Mouse (Mus musculus): ENCODE measurements around the gene Iqcg. TPM values are rescaled to one million over a fixed set of nuclear protein-coding genes. Genes with fewer than 3 reads are reported as not detected.

The Iqcg gene
- polyA plus RNA-seq (2012; ENCODE audit: insufficient read depth, low replicate concordance): 3.3 TPM in 1 of 2 replicates, not detected in the other

DNA sequence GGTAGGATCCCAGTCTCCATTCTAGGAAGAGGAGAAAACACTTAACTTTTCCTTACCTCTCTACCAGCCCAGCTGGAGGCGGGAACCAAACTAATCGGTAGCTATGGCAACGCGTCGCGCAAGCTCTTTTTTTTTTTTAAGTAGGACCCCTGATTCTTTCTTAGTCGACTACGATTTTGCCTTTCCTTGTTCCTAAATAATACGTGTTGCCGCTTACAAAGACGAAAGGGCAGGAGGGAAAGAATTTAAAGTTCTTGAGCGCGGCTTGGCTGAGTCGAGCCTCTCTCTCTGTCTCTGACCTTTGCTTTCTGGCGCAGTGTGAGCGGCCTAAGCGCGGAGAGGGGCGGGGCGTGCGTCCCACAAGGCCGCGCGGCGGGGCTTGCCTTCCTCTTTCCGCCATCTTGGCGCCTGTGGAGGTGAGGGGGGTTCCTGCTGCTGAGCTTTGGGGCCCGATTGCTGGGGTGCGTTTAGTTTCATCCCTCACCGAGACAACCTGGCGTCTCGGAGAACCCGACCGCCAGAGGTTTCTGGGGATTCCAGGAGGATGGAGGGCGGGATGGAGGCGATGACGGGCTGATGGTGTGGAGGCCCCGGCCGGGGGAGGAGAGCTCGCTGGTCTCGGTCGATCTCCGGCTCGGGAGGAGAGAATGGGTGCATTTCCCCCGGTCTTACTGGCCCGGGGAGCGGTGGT lies at the start of gene Iqcg, which contains the start of gene Rpl35a:
TSS of gene Iqcg (minus strand) at position 124 of the 691 bp plus-strand sequence.
TSS of gene Rpl35a (plus strand) at position 359 of the 691 bp plus-strand sequence.
- Histone ChIP-seq H3K36me3 (replicated peaks; ENCODE audit: low read length) (peaks cover 36% of the 10 kb centered on the region), H3K27me3 (replicated peaks) (no peaks in the 10 kb centered on the region), H3K4me3 (replicated peaks) (peak within 1 kb of the TSS; percentile 97), H3K9me3 (no peaks in the 10 kb centered on the region), H3K4me1 (peaks cover 44% of the 10 kb centered on the region)
- TF ChIP-seq FLI1 (IDR thresholded peaks at IDR 0.05; ENCODE audit: low read length) (no peak), GATA1 (IDR thresholded peaks at IDR 0.05; ENCODE audit: borderline replicate concordance, low read length) (no peak)

DNA sequence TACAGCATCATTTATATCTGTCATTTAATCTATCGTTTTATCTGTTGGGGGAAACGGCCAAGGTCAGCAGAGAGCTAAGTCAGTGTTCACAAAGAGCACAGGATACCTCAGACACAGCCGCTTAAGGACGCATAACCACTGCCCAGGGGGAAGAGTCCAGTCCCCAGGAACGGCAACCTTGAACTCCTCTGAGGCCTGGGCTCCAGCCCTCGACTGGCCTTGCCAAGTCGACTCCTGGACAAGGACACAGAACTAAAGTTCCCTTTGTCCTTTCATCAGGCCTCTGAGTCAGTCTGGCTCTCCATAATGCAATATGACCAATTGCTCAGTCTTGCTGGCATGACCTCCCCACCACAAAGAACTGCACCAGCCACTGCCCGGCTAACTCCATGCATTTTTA lies 29.6 kb upstream of the Iqcg start:
- TF ChIP-seq FLI1 (IDR thresholded peaks at IDR 0.05; ENCODE audit: low read length) (no peak), GATA1 (IDR thresholded peaks at IDR 0.05; ENCODE audit: borderline replicate concordance, low read length) (no peak)
- no peak overlapping the region for H3K4me3 ChIP-seq (replicated peaks)
- peaks cover 18% of the 10 kb centered on the region for H3K36me3 ChIP-seq (replicated peaks; ENCODE audit: low read length)
- H3K4me1 ChIP-seq: peaks cover 3% of the 10 kb centered on the region
- no peaks in the 10 kb centered on the region for H3K27me3 ChIP-seq (replicated peaks)
- no peaks in the 10 kb centered on the region for H3K9me3 ChIP-seq

DNA sequence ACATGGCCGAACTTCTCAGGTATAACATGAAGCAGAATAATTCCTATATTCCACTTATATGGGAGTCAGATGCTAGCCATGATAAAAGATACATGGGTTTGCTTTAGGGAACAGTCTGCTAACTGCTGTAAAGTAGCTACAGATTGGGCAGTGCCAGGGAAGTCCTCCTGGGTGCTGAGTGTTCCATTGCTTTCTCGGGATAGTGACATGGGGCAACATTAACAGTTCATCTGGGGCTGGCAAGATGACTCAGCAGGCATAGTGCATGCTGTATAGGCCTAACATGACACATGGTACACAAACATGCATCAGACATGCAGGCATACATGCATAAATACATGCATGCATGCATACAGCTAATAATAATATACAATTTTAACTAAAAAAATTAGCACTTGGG lies 28.0 kb upstream of the Iqcg start:
- no peak for TF ChIP-seq GATA1 (IDR thresholded peaks at IDR 0.05; ENCODE audit: borderline replicate concordance, low read length)
- TF ChIP-seq FLI1 (IDR thresholded peaks at IDR 0.05; ENCODE audit: low read length): no peak
- Histone ChIP-seq H3K4me1 (peaks cover 3% of the 10 kb centered on the region), H3K9me3 (no peaks in the 10 kb centered on the region), H3K27me3 (replicated peaks) (no peaks in the 10 kb centered on the region), H3K4me3 (replicated peaks) (no peak overlapping the region), H3K36me3 (replicated peaks; ENCODE audit: low read length) (peaks cover 9% of the 10 kb centered on the region)

DNA sequence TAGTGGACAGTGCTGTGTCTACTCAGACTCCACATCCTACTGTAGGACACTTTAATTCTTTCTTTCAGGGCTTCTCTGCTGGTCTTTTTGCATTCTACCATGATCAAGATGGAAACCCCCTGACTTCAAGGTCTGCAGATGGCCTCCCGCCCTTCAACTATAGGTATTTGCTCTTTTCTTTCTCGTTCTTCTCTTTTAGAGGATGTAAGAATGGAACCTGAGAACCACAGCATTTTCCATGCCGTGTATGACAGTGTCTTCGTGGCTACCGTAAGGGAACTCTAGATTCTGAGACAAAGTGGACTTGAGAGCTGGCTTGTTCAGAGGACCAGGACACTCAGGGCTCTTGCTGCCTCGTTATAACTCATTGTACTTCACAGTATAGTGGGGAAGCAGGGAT lies 26.9 kb upstream of the Iqcg start:
- TF ChIP-seq FLI1 (IDR thresholded peaks at IDR 0.05; ENCODE audit: low read length) (no peak), GATA1 (IDR thresholded peaks at IDR 0.05; ENCODE audit: borderline replicate concordance, low read length) (no peak)
- no peaks in the 10 kb centered on the region for H3K9me3 ChIP-seq
- H3K4me1 ChIP-seq: peaks cover 7% of the 10 kb centered on the region
- H3K36me3 ChIP-seq (replicated peaks; ENCODE audit: low read length): peaks cover 6% of the 10 kb centered on the region
- no peak overlapping the region for H3K4me3 ChIP-seq (replicated peaks)
- no peaks in the 10 kb centered on the region for H3K27me3 ChIP-seq (replicated peaks)

DNA sequence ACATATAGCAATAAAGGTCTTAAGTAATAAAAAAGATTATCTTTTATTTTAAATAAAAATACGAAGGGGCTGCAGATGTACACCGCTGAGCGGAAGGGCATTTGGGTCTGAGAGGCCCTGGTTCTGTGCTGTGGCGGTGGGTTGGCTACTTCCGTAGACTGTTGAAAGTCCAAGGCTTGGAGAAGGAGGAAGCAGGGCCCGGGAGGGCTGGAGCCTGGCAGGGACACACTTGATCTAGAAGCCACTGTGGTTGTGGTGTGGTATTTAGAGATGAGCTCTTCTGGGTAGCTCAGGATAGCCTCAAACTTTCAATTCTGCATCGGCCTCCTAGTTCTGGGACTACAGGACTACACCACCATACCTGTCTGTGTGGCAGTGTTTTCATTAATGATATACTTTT lies 24.0 kb upstream of the Iqcg start:
- H3K27me3 ChIP-seq (replicated peaks): no peaks in the 10 kb centered on the region
- TF ChIP-seq FLI1 (IDR thresholded peaks at IDR 0.05; ENCODE audit: low read length): no peak
- no peak for TF ChIP-seq GATA1 (IDR thresholded peaks at IDR 0.05; ENCODE audit: borderline replicate concordance, low read length)
- H3K4me1 ChIP-seq: peaks cover 31% of the 10 kb centered on the region
- H3K4me3 ChIP-seq (replicated peaks): no peak overlapping the region
- H3K9me3 ChIP-seq: no peaks in the 10 kb centered on the region
- peaks cover 11% of the 10 kb centered on the region for H3K36me3 ChIP-seq (replicated peaks; ENCODE audit: low read length)

DNA sequence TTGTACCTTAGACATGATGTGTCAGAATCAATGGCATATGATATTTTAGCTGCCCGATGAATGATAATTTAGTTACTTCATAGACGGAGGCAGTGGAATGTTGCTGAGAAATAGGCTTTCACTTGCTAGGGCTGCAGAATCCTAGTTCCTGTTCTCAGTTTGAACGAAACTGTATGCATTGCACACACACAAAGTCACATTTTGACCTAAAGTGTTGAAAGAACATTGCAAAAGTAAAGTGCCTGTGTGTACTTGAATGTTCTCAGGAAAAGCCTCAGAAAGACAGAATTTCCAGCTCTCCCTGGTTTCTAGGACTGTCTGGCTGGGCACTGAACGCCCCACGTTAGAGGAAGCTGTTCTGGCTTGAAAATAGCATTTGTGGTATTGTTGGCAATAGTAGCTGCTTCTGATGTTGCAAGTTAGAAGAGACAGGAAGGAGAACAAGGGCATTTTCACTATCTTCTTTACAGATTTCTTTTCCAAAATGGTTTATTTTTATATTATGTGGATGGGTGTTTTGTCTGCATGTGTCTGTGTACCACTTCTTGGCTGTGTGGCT lies 21.1 kb upstream of the Iqcg start:
- no peak overlapping the region for H3K4me3 ChIP-seq (replicated peaks)
- peaks cover 30% of the 10 kb centered on the region for H3K4me1 ChIP-seq
- H3K9me3 ChIP-seq: no peaks in the 10 kb centered on the region
- no peaks in the 10 kb centered on the region for H3K27me3 ChIP-seq (replicated peaks)
- no peak for TF ChIP-seq FLI1 (IDR thresholded peaks at IDR 0.05; ENCODE audit: low read length)
- TF ChIP-seq GATA1 (IDR thresholded peaks at IDR 0.05; ENCODE audit: borderline replicate concordance, low read length): no peak
- H3K36me3 ChIP-seq (replicated peaks; ENCODE audit: low read length): peaks cover 21% of the 10 kb centered on the region

DNA sequence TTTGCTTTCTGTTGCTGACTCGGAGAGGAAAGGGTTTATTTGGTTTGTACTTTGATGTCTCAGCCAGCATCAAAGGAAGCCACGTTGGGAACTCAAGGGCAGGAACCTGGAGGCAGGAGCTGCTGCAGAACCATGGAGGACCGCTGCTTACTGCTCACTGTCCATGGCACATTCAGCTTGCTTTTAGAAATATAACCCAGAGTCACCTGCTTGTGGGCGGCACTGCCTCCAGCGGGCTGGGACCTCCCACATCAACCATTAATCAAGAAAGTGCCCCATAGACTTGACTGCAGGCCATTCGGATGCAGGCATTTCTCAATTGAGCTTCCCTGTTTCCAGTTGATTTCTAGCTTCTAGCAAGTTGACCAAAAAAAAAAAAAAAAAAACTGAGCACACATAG lies 20.1 kb upstream of the Iqcg start:
- Histone ChIP-seq H3K27me3 (replicated peaks) (no peaks in the 10 kb centered on the region), H3K4me1 (peaks cover 30% of the 10 kb centered on the region), H3K36me3 (replicated peaks; ENCODE audit: low read length) (peaks cover 19% of the 10 kb centered on the region), H3K4me3 (replicated peaks) (no peak overlapping the region), H3K9me3 (no peaks in the 10 kb centered on the region)
- TF ChIP-seq FLI1 (IDR thresholded peaks at IDR 0.05; ENCODE audit: low read length) (no peak), GATA1 (IDR thresholded peaks at IDR 0.05; ENCODE audit: borderline replicate concordance, low read length) (no peak)

DNA sequence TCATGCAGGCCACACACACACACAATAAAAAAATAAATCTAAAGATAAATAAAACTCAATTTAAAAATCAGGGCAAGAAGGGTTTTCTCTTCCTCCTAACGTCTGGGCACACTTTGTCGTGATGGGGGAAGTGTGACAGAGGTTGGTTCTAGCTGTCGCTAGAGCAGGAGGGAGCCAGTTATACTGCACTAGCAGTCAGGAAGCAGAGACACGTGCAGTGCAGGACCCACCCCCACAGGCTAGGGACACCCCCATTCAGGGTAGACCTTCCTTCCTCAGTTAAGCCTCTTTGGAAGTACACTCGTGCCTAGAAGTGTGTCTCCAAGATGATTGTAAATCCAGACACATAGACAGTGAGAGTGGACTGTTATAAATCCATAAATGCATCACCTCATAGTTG lies 18.9 kb upstream of the Iqcg start:
- Histone ChIP-seq H3K27me3 (replicated peaks) (no peaks in the 10 kb centered on the region), H3K36me3 (replicated peaks; ENCODE audit: low read length) (peaks cover 26% of the 10 kb centered on the region), H3K4me1 (peaks cover 30% of the 10 kb centered on the region), H3K9me3 (no peaks in the 10 kb centered on the region), H3K4me3 (replicated peaks) (no peak overlapping the region)
- no peak for TF ChIP-seq GATA1 (IDR thresholded peaks at IDR 0.05; ENCODE audit: borderline replicate concordance, low read length)
- no peak for TF ChIP-seq FLI1 (IDR thresholded peaks at IDR 0.05; ENCODE audit: low read length)

DNA sequence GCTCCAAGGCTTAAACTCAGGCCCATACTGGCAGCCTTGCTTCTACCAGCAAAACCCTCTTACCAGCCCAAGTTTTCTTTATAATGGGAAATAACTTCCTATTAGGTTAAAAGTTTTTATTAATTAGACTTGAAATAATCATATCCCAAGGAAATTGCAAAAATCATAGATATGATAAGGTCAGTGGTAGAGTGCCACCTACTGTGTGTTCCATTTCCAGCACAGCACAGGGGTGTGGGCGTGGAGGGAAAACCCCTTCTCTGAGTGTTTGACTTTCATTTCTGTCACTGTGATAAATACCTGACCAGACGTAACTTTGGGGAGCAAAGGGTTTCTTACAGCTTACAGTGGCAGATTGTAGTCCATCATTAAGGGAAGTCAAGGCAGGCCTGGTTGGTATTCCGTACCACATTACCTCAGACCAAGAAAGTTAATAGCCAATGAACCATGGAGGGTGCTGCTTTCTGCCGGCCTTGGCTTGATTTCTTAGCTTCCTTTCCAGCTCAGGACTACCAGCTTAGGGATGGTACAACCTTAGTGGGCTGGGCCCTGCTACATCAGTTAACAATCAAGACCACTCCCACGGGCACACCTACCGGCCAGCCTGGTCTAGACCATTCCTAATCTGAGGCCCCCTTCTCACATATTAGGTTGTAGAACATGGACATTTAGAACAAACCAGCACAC lies 17.0 kb upstream of the Iqcg start:
- H3K4me1 ChIP-seq: peaks cover 26% of the 10 kb centered on the region
- no peak overlapping the region for H3K4me3 ChIP-seq (replicated peaks)
- H3K27me3 ChIP-seq (replicated peaks): no peaks in the 10 kb centered on the region
- peaks cover 36% of the 10 kb centered on the region for H3K36me3 ChIP-seq (replicated peaks; ENCODE audit: low read length)
- no peak for TF ChIP-seq FLI1 (IDR thresholded peaks at IDR 0.05; ENCODE audit: low read length)
- TF ChIP-seq GATA1 (IDR thresholded peaks at IDR 0.05; ENCODE audit: borderline replicate concordance, low read length): no peak
- no peaks in the 10 kb centered on the region for H3K9me3 ChIP-seq

DNA sequence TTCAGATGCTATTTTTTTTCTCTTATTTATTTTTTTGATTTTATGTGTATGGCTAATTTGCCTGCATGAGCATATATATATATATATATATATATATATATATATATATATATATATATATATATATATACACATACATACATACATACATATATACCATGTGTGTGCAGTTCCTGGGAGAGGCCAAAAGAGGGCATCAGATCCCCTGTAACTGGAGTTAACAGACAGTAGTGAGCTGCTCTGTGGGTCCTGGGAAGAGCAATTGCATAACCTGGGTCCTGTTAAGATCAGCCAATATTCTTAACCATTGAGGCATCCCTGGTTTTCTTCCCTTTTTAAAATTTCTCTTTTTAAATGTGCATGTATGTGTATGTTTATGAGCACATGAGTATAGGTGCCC lies 14.9 kb upstream of the Iqcg start:
- Histone ChIP-seq H3K36me3 (replicated peaks; ENCODE audit: low read length) (peaks cover 45% of the 10 kb centered on the region), H3K27me3 (replicated peaks) (no peaks in the 10 kb centered on the region), H3K4me1 (peaks cover 8% of the 10 kb centered on the region), H3K9me3 (no peaks in the 10 kb centered on the region), H3K4me3 (replicated peaks) (no peak overlapping the region)
- TF ChIP-seq GATA1 (IDR thresholded peaks at IDR 0.05; ENCODE audit: borderline replicate concordance, low read length): no peak
- TF ChIP-seq FLI1 (IDR thresholded peaks at IDR 0.05; ENCODE audit: low read length): no peak

Measured in megakaryocyte, embryonic 14.5 days (primary cell).